Mouse (Mus musculus) cortical plate, adult 2 months (tissue): ENCODE measurements around the gene Kif22. TPM values are rescaled to one million over a fixed set of nuclear protein-coding genes. Genes with fewer than 3 reads are reported as not detected.

Source experiments
- H3K27ac ChIP-seq: fragments of 200-500 bp; 2 replicates; pipeline ENCODE4 v1.5.1; 2012; ENCODE audit warnings: low read length, control low read depth, inconsistent platforms; ENCODE audit not compliant: insufficient read depth
- H3K4me1 ChIP-seq: fragments of 200-500 bp; 2 replicates; pipeline ENCODE4 v1.6.1; 2011; ENCODE audit warnings: low read length; ENCODE audit not compliant: control insufficient read depth, insufficient read depth
- H3K4me3 ChIP-seq: fragments of 200-500 bp; 2 replicates; pipeline ENCODE4 v1.5.1; 2011; ENCODE audit warnings: mild to moderate bottlenecking, low read length, control low read depth; ENCODE audit not compliant: insufficient read depth
- CTCF ChIP-seq: fragments of 200-500 bp; IDR thresholded peaks from 2 replicates; pipeline ENCODE4 v1.5.1; 2011; ENCODE audit warnings: mild to moderate bottlenecking, control low read depth, low read length; ENCODE audit not compliant: insufficient read depth; ENCODE audit errors: extremely low read depth
- POLR2A ChIP-seq: fragments of 200-500 bp; IDR thresholded peaks from 2 replicates; pipeline ENCODE4 v1.6.1; 2011; ENCODE audit warnings: mild to moderate bottlenecking, low read length, control low read depth; ENCODE audit not compliant: insufficient read depth; ENCODE audit errors: extremely low read depth
- polyA plus RNA-seq: library from polyadenylated mRNA; depleted of rRNA; stranded (reverse); fragments of >200 nt; gene quantifications from 2 replicates; pipeline ENCODE4 v1.2.3, GENCODE M21; 2012

The Kif22 gene
- polyA plus RNA-seq, 1 experiment: 8.6 TPM

GRCm38 (mm10) chr7:127018416-127019305 is 23.6 kb downstream of the Kif22 start:
- H3K4me3 ChIP-seq: peak overlapping the region; percentile 85
- peaks cover 3% of the 10 kb centered on the region for H3K4me1 ChIP-seq
- peak overlapping the region; percentile 24; the same call in 1 of the 2 replicates for H3K27ac ChIP-seq
- no peak for TF ChIP-seq CTCF

DNA sequence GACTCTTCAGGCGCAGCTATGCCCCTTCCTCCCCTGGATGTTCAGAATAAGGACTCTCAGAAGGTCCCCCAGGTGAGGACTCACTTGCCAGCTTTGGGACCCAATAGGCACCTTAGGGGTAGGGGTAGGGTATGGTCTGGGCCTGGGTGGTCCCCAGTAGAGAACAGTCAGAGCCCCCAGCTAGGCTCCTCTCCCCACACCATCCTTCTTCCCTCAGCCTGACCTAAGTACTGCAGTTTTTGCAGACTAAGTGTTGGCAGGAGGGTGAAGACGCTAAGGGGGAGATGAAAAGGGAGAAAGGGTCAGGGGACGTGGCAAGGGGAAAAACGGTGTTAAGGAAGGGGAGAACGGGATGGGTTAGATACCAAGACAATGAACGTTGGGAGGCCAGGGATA is 24.3 kb downstream of the Kif22 start:
- Histone ChIP-seq H3K27ac (no peak overlapping the region), H3K4me1 (peaks cover 3% of the 10 kb centered on the region; the same call in 1 of the 2 replicates), H3K4me3 (peak overlapping the region; percentile 85; the same call in 1 of the 2 replicates)
- no peak for TF ChIP-seq POLR2A
- no peak for TF ChIP-seq CTCF

DNA sequence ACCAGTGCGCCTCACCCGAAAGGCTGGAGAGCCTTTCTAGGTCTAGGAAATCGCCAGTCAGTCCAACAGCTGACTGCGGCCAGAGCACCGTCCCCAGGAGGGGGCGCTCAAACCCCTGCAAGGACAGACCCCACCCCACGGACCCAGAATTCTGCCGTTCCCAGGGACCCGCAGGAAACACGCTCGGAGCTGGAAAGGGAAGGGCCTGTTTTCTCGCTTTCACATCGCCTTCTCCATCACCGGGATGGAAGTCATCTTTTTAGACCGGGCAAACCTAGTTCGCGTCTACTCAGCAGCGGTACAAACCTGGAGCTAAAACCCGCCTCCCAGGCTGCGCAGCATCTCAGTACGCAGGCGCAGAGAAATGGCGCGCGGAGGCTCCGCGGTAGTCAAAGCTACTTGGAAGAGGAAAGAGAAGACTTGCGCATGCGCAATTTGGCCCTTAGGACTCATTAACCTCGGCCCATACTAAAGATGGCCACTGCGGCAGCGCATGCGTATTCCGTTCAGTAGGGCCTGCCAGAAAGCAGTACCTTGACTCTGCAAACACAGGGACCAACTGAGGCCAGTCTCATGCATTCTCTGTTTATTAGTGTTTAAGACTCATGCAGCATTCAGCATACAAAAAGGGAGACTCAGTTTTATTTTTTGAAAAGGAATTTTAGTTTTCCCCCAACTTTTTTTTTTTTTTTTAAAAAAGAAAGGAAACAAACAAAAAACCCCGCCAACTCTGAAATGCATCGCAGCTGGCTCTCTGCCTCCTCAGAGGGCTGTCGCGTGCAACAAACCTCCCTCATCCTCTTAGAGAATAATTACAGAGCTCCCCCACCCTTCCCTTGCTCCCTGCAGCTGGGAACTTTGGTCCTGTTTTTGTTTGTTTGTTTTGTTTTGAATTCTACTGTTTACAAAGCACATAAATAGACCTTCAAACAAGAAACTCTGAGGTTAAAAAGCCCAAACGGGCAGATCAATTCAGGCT is 25.0 kb downstream of the Kif22 start, which contains the start of gene Pagr1a:
Gene Pagr1a (minus strand): TSS at position 382 of the 979 bp plus-strand sequence.
- Histone ChIP-seq H3K4me3 (peak within 1 kb of the TSS; percentile 85), H3K27ac (peak within 1 kb of the TSS; percentile 86), H3K4me1 (peaks cover 3% of the 10 kb centered on the region; the same call in 1 of the 2 replicates)
- TF ChIP-seq POLR2A: peak; percentile 89
- TF ChIP-seq CTCF: peak; percentile 52

DNA sequence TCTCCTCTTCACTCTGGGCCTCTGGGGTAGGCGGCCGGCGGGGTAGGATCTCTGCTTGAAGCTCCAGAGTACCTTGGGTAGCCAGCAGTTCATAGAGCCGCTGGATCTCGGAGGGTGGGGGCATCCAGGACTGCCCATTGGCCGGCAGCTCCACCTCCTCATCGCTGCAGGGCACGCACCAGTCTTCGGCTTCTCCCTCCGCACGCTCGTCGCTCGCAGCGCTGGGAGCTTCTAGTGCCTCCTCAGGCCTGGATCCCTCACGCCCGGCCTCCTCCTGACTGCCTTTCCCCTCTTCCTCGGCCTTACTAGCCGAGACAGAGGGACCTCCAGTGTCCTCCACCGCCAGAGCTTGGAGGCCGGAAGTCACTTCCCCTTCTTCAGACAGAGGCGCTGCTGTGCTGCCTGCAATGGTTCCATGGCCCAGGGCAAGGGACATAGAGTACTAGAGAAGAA is 25.8 kb downstream of the Kif22 start:
- peak overlapping the region; percentile 86 for H3K27ac ChIP-seq
- H3K4me3 ChIP-seq: peak overlapping the region; percentile 54
- H3K4me1 ChIP-seq: no peaks in the 10 kb centered on the region; the same call in 1 of the 2 replicates
- TF ChIP-seq CTCF (no peak), POLR2A (peak; percentile 43; the same call in 1 of the 2 replicates)

DNA sequence TGATC is 26.0 kb downstream of the Kif22 start, which contains the start of gene Pagr1b:
Gene Pagr1b (minus strand): TSS at position 4 of the 5 bp plus-strand sequence.
- peak within 1 kb of the TSS; percentile 54 for H3K4me3 ChIP-seq
- H3K27ac ChIP-seq: peak within 1 kb of the TSS; percentile 86
- H3K4me1 ChIP-seq: no peaks in the 10 kb centered on the region
- TF ChIP-seq CTCF (no peak), POLR2A (no peak)

- Histone ChIP-seq H3K4me3 (peak overlapping the region; percentile 54), H3K27ac (peak overlapping the region; percentile 86), H3K4me1 (no peaks in the 10 kb centered on the region)
- no peak for TF ChIP-seq CTCF
- TF ChIP-seq POLR2A: no peak
Observed at GRCm38 (mm10) chr7:127016081-127016480, 26.2 kb downstream of the Kif22 start.

DNA sequence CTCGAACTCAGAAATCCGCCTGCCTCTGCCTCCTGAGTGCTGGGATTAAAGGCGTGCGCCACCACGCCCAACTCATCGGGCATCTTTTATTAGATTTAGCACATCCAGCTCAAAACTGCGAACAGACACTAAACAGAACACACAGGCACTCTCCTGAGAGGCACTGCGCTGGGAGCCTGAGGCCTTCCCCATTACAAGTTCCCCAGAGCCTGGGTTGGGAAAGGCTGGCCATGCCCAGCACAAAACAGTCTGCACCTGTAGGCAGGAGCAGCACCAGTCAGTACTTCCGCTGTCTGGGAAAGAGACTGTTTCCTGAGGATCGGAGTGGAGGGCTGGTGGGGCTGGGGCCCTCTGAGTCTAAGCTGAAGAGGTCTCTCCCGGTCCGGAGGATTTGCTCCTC is 27.3 kb downstream of the Kif22 start:
- TF ChIP-seq CTCF: no peak
- no peak for TF ChIP-seq POLR2A
- no peak overlapping the region for H3K27ac ChIP-seq
- no peaks in the 10 kb centered on the region for H3K4me1 ChIP-seq
- no peak overlapping the region for H3K4me3 ChIP-seq

- Histone ChIP-seq H3K4me1 (no peaks in the 10 kb centered on the region), H3K4me3 (peak within 1 kb of the TSS; percentile 40), H3K27ac (peak within 1 kb of the TSS; percentile 62)
- TF ChIP-seq CTCF (no peak), POLR2A (no peak)
Observed at GRCm38 (mm10) chr7:127014320-127014719, 28.0 kb downstream of the Kif22 start, which contains the start of gene Mvp. TSS of gene Mvp (minus strand) at chr7:127014621.

DNA sequence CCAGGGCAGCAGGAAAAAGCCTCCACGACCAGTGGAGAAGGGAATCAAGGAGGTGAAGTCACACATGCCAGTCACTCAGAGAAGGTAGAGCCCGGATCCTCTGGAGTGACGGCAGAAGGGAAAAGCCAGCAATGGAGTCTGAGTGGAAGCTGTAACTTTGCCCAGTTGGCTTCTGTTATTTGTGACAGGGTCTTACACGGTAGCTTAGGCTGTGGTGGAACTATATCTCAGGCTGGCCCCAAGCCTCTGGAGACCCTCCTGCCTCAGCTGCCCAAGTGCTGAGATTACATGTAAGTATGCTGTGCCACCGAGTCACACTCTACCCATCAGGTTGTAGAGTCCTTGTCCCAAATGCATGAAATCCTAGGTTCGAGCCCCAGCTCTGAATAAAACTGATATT is 28.9 kb downstream of the Kif22 start:
- H3K27ac ChIP-seq: no peak overlapping the region
- H3K4me1 ChIP-seq: peaks cover 2% of the 10 kb centered on the region; the same call in 1 of the 2 replicates
- TF ChIP-seq POLR2A: no peak
- TF ChIP-seq CTCF: no peak
- no peak overlapping the region for H3K4me3 ChIP-seq

DNA sequence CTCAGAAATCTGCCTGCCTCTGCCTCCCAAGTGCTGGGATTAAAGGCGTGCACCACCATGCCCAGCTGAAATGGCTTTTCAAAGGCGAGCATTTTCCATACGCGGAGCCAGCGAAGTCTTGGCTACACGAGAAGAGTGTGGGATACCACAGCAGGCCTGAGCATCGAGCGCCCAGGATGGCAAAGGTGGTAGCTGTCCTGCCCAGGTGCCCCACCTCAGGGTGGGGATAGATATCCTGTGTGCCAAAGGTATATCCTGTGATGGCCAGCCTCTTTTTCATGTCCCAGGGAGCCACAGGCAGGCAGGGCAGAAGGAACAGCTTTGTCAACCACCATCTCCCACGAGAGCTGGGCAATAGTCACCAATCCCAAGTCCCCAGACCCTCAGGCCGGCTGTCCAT is 29.4 kb downstream of the Kif22 start:
- peaks cover 2% of the 10 kb centered on the region; the same call in 1 of the 2 replicates for H3K4me1 ChIP-seq
- H3K27ac ChIP-seq: no peak overlapping the region
- no peak overlapping the region for H3K4me3 ChIP-seq
- TF ChIP-seq POLR2A (no peak), CTCF (no peak)
